Mouse (Mus musculus) v-Abl transformed pro-B cells (cell line): ENCODE measurements around the gene Dok1.

ENCODE experiments used
- in situ Hi-C, 2 experiments: fragments of 400-800 bp; cut with MboI; formaldehyde crosslinking; loops; one replicate each; pipeline ENCODE4 v1.15.1; 2025; ENCODE audit not compliant: unreplicated experiment in 2 of 2

Dok1 gene

DNA sequence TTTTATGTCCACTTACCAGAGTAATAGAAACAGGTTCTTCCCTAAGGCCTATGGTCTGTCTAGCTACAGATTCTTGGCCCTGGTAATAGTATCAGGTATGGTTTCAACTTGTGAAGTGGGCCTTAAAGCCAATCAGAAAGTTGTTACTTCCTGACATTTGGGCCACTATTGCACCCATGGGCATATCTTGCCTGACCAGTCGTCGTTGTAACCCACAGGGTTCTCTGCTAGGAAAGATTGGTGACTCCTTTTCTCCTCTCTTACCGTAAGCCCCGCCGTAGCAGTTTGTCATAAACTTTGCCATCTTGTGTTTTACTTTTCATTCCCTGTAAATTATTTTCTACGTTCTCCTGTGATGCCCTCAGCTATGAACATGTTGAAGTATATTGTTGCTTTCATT, 13.2 kb downstream of the Dok1 start:
- in situ Hi-C loops: no loop called here

DNA sequence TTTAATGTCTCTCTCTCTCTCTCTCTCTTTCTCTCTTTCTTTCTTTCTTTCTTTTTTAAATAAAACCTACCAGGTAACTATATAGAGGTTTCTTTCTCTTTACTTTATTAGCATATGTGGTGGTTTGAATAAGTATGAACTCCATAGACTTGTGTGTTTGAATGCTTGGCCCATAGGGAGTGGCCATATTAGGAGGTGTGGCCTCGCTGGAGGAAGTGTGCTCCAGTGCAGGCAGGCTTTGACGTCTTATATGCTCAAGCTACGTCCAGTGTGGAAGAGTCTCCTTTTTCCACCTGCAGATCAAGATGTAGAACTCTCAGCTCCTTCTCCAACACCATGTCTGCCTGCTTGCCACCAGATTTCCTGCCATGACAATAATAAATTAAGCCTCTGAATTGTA, 14.2 kb downstream of the Dok1 start:
- in situ Hi-C loops: no loop called here

DNA sequence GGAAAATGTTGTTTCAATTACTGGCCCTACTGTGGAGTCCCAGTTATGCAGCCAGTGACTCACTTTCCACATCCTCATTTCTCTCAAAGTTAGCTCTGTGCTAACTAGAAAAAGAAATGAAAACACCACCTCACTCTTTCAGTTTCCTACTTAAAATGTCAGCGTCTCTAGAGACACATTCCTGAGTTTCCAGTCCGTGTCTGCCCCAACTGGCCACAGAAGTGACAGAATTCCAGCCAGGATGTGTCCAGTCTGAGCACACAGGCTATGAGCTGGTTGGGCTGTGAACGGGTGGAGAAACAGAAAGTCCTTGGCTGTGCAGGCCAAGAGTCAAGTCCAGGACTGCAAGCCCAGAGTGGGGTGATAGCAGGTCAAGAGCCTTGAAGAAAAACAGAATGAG, 16.1 kb downstream of the Dok1 start:
- in situ Hi-C loops: no loop called here

DNA sequence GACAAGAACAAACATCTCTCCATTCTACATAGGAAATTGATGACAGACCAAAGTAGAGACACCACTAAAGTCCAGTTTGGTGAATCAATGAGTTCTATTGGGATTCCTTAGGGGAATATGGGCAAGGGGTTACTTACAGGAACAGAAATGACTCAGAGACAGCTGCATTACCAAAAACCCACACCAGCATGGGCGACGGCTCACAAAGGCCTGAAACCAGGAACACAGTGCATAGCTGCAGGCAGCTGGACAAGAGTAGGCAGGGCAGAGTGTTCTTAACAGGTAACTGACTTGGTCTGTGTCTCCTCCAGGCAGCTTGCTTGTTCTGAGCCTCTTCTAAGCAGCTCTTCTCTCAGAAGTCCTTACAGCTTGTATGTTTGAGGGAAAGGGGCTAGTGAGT, 17.5 kb downstream of the Dok1 start:
- in situ Hi-C loops: no loop called here

DNA sequence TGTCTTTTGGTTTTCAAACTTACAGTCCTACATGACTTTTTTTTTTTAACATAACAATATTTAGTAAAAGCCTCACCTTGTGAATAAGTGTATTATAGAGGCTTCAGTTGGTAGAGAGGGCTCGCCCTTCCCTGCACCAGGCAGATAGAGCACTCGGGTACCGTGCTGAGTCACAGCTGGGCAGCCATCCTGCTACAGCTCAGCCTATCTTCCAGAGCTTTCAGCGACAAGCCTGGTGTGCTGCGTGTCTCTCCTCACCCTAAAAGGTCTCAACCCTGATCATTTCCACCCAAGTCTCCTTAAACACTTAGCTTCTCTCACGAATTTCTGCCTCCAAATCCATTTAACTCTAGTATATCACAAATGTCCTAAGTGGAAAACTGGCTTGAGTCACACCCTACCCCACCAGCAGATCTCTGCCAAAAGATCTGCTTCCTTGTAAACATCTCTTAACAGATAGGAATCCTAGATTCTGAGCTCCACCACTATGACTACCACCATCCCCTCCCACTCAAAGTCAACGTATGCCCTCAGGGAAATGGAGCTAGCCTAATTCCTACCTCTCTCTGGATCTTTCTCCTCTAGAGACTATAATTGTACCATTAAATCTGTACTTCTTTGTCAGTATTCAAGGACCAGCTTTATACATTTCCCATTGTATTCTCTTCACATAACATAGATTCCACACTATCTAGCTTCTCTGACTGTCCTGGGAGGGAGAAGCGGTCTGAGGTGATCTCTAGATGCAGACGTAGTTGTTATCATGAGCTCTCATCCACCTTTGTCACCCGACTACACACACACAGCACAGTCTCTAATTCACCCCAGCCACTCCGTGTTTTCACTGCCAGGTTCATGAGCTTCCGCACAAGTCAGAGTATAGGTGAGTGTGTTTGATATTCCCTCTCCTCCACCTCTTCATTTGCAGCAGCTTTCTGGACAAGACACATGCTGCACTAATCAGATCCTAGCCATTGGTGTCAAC, 18.5 kb downstream of the Dok1 start:
- in situ Hi-C loops: no loop called here

DNA sequence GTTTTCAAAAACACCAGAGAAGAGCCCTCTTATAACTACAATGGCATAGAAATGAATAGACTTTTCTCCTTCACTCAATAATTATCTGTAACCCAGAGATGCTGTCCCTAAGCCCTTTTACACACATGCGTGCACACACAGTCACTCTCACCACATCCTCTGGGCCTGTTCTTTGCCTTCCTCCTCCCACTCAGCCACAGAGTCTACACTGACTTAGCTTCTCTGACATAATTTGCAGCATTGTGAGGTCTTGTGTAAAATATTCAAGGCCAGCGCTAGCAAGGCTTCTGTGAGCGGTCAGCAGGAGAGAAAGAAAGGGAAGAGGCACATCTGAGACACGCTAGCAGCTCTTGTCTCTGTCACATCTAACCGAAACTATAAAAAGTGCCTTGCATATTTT, 19.8 kb downstream of the Dok1 start:
- in situ Hi-C loops: no loop called here

DNA sequence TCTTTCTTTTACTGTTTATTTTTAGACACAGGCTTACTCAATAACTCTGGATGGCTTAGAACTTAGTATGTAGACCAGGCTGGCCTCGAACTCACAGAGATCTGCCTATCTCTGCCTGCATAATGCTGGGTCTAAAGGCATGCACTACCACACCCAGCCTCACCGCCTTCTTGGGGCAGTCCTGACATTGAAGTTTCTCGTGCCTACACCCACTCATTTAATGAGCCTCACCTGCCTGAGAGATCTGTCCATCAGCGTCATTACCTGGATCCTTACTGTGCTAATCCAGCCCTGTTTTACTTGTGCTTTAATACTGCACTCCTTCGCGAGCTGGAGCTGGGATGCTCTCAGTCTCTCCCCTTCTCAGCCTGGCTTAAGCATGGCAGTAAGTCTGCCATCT, 21.5 kb downstream of the Dok1 start:
- in situ Hi-C loops: no loop called here

DNA sequence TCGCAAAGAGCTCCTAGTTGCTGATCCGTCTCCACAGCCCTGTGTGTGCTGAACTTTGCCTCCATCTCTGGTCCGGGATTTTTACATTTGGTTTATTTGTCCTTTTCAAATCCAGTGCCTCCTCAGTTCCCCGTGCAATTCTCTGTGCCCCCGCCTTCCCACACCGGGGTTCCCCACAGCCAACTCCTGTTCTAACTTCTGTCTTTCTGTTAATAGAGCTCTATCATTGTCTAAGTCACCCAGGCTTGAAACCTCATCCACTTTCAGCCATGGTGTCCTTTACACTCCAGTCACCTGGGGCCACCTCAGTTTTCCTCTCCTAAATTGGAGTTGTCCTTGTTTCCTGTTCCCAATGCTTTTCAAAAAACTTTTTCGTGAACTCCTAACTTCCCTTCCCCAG, 22.0 kb downstream of the Dok1 start:
- in situ Hi-C loops: no loop called here

DNA sequence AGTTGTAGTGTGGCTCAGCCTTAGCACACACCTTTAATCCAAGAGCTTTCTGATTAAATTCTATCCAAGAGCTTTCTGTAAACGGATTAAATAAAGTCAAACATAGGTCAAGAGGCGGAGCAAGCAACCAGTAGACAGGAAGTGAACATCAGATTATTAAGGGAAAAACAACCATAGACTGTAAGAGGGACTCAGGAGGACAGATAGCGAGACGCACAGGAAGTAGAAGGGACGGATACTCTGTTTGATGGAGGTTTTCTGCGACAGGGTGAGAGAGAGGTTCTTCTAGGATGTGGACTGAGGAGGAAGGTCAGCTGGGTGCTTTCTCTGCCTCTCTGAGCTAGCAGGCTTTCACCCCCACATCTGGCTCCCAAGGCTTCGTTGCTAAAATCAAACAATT, 23.3 kb downstream of the Dok1 start:
- in situ Hi-C loops: no loop called here

DNA sequence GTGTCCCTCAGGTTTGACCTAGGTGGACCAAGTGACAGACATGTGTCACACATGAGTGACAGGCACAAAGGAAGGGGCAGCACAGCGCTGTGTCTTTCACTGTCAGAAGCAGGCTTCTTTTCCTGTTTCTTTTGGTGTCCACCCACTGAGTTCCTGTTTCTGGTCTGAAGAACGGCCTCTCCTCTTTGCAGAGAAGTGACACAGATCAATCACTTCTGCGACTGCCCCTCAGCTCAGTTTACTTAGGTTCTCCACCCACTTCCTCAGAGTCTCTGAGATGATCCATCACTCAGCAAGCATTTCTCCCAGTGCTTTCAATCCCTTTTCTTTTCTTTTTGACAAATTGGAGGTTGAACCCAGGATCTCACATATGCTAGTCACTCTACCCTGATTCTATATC, 24.6 kb downstream of the Dok1 start:
- in situ Hi-C loops: no loop called here

DNA sequence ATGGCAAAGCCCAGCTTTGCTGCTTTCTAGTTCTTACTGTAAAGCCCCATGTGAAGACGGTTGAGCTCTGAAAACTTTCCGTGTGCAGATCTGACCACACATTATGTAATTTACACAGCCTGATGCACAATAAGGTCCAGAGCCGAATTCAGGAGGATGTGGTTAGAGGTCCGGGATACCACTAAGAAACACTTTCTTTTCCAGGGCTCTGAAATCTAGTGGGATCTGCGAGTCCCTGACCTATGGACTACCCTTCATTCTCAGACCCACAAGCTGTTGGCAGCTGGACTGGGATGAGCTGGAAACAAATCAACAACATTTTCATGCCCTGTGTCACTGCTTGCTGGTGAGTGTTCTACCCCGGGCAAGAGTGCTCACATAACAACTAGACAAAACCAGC, 27.2 kb downstream of the Dok1 start:
- in situ Hi-C loops: no loop called here

DNA sequence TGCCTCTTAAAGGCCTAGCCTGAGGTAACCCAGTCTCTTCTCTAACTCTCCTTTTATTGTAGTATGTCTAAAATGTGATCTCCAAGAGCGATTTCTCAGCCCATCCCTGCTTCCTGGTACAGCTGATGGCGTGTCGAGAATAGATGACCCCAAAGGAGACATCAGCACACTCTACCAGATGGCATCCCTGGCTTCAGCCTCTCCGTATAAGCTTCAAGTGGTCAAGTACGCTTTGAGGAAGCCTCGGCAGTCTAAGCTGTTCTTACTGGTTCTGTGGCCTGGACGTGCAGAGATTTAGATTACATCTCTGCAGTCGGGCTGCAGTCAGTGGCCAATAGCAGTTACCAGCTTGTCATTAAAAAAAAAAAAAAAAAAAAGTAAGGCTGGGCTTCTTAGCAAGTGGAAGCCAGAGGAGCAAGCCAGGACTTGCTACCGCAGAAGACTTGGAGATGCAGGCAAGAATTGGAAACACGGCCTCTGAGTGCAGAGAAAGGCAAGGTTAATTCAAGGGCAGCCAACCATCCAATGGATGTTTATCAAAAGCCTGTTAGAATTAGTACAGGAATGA, 27.7 kb downstream of the Dok1 start:
- in situ Hi-C loops: no loop called here

DNA sequence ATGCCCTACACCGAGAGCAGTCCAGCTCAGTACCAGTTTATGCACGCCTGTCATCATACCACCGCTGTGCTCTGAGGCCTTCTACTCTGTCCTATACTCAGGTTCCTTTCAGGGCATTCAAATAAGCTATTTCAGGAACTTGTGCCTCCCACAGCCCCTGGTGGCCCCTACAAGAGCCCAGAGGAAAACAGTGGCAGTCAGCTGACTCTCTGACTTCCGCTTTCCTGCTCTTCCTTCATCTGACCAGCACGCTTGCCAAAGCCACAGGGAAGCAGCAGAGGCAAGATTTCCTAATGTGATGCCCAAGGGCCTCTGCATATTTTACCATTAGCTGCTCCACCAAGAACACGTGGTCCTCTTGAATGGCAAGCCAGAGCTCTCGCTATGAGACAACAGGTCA, 28.4 kb downstream of the Dok1 start:
- in situ Hi-C loops: loop anchor here in 1 of 2 experiments (5.0 kb wide), 2 partner anchors 47 to 502 kb away; partner anchors contain the start of genes Aup1 and Dguok

DNA sequence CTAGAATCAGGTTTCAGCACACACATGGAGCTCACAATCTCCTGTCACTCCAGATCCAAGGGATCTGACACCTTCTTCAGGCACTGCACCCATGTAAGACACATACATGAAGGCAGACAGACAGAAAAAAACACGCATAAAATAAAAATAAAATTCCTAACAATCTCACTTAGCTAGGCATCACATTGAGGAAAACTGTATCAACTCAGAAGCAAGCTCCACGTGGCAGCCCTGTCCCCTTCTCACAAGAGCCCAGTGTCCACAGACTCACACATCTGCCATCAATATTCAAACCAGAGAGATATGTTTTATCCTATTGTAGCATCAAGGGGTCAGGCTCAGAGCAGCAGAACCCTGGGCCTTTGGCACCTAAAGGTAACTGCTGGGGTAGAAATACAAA, 29.0 kb downstream of the Dok1 start:
- in situ Hi-C loops: loop anchor here in 1 of 2 experiments (5.0 kb wide), 2 partner anchors 48 to 503 kb away; partner anchors contain the start of genes Aup1 and Dguok

DNA sequence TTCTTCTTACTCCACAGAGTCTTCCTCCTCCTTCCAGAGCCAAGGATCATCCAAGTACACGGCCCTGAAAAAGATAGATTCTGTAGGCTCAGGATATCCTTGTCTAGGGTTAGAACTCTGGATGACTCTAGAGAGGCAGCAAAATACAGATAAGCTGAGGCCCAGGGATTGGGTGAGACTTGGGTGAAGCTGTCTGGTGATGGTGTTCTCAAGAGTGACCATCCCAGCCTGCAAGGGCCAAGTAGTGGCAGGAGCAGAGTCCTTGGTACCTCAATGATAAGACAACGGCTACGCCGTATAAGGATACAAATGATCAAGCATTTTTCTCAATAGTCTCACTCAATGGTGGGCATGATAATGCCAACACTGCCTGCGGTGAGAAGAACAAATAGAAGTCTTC, 29.4 kb downstream of the Dok1 start:
- in situ Hi-C loops: loop anchor here in 1 of 2 experiments (5.0 kb wide), 2 partner anchors 48 to 503 kb away; partner anchors contain the start of genes Aup1 and Dguok

DNA sequence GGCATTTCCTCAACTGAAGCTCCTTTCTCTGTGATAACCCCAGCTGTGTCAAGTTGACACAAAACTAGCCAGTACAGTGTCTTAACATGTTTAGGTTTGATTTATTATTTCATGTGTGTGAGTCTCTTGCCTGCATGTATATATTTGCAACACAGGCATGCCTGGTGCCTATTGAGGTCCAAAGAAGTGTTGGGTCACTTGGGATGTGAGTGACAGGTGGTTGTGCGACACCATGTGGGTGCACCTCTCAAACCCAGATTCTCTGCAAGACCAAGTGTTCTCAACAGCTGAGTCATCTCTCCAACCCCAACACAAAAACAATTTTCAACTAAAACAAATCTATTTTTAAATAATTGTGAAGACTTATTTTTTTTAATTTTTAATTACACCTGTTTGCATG, 30.2 kb downstream of the Dok1 start:
- in situ Hi-C loops: loop anchor here in 1 of 2 experiments (5.0 kb wide), 2 partner anchors 49 to 504 kb away; partner anchors contain the start of genes Aup1 and Dguok

DNA sequence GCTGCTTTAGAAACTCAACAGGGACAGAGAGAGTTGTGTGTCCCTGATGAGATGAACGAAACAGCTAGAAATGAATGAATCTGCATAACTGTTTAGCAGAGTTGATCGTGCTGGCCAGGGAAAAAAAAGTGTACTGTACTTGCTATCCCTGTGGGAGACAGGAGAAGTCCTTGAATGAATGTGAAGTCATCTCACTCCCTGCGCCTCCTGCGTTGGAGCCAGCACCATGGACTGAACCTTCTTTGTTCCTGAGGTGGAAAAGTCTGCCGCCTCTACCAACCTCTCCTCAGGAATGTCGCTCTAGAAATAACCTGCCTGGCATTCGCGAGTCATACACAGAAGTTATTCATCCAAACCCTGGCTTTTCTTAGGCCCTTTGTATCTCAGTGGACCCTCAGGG, 33.3 kb downstream of the Dok1 start:
- in situ Hi-C loops: loop anchor here (5.0 to 10.0 kb wide), 10 partner anchors 32 to 507 kb away; partner anchors contain the start of genes Ccdc142 (in 2 of the 2), Gm42688 (in 2 of the 2), 1700003E16Rik (in 1 of the 2) and Aup1 (in 1 of the 2)

DNA sequence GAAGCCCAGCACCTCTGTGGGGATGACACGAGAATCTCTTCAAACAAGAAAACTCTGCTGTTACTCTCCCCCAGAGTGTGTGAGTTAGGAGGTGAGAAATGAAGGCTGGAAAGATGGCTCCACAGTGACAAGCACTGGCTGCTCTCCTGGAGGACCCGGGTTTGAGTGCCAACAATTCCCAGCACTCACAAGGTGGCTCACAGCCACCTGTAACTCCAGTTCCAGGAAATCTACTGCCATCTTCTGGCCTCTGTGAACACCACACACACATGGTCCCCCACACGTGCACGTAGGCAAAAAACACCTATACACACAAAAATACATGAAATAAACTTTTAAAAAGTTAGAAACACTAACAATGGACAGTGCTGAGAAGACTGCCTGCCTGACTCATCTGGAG, 34.9 kb downstream of the Dok1 start:
- in situ Hi-C loops: loop anchor here (5.0 to 10.0 kb wide), 8 partner anchors 34 to 279 kb away; partner anchors contain the start of genes Ccdc142 (in 2 of the 2), Gm42688 (in 2 of the 2), 1700003E16Rik (in 1 of the 2) and Dok1 (in 1 of the 2)

DNA sequence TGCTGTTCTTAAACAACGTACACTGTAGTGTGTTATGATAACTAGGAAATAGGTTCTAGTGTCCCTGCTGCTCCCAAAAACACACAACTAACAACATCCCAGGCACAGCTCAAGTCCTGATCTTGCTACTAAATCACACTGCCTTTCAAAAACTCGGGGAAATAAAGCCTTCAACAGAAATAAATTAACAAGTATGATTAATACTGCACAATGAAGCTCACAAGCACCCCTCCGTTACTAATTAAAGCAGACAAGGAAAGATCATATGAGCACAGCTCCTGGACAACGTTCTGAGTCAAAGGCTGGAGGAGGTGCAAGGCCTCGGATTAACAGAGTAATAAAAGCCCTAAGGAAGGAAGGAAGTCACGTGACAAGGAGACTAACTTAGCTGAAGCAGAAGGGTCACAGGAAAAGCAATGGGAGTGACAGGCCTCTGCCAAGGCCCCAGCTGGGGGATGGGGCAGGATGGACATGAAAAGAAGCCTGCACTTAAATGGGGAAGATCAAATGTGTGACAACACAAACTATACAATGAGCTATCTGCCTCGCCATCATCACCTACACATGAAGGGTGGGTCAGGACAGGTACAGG, 35.7 kb downstream of the Dok1 start:
- in situ Hi-C loops: loop anchor here (5.0 to 10.0 kb wide), 8 partner anchors 35 to 280 kb away; partner anchors contain the start of genes Ccdc142 (in 2 of the 2), Gm42688 (in 2 of the 2), 1700003E16Rik (in 1 of the 2) and Dok1 (in 1 of the 2)

DNA sequence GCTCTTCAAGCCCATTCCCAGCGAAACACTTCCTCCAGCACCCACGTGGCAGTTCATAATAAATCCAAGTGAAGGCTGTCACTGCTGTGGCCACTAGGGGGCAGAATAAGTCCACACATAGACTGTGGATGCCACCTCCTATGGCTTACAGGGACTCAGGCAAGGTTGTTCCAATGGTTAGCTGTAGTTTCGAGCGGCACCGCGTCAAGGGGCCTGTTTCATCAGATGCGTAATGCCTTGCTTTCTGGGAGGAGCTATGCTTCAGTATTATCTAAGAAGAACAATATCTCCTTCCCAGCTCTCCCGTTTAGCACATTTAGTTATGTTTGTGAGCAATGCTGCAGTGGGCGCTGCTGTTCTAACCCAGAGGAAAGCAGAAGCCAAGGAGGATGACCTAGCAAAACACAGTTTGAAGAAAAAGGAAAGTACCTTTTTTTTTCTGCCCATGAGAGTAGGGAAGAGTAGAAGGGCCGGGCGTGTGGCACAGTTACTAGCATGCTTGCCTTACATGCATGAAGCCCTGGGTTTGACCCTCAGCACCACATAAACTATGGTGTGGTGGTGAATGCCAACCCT, 36.4 kb downstream of the Dok1 start:
- in situ Hi-C loops: loop anchor here (5.0 to 10.0 kb wide), 8 partner anchors 35 to 280 kb away; partner anchors contain the start of genes Ccdc142 (in 2 of the 2), Gm42688 (in 2 of the 2), 1700003E16Rik (in 1 of the 2) and Dok1 (in 1 of the 2)
